Mouse (Mus musculus): Measurements from ENCODE around the gene Zfp3.

Gene Zfp3

GRCm38 (mm10) chr11:70808101-70808500 is 44.1 kb downstream of the Zfp3 start:
- no peak for DNase-seq (ENCODE audit: low spot score)

- DNase-seq (ENCODE audit: low spot score), result no peak
Measured at GRCm38 (mm10) chr11:70809011-70809410, 45.0 kb downstream of the Zfp3 start.

- no peak for DNase-seq (ENCODE audit: low spot score)
Measured at GRCm38 (mm10) chr11:70811041-70811440, 47.0 kb downstream of the Zfp3 start.

- DNase-seq (ENCODE audit: low spot score), result no peak
Measured at GRCm38 (mm10) chr11:70811471-70812240, 47.6 kb downstream of the Zfp3 start.

- no peak for DNase-seq (ENCODE audit: low spot score)
Measured at GRCm38 (mm10) chr11:70812365-70812764, 48.4 kb downstream of the Zfp3 start, which contains the start of gene Scimp. TSS of gene Scimp (minus strand) at chr11:70812586.

DNA sequence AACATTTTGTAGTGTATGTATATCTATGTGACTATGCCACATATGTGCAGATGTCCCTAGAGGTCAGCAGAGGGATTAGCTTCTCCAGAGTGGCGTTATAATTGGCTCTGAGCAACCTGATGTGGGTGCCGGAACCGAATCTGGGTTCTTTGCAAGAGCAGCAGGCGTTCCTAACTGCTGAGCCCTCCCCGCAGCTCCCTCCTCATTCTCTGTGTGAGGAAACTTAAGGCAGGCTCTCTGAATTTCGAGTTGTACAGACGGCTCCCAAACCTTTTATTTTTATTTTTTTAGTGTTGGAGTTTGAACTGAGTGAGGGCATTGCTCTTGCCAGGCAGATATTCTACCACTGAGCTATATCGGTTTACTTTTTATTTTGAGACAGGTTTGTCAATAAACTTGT is 51.1 kb downstream of the Zfp3 start:
- DNase-seq (ENCODE audit: low spot score), result no peak

GRCm38 (mm10) chr11:70815498-70816078 is 51.6 kb downstream of the Zfp3 start:
- peak; percentile 80 for DNase-seq (ENCODE audit: low spot score)

DNA sequence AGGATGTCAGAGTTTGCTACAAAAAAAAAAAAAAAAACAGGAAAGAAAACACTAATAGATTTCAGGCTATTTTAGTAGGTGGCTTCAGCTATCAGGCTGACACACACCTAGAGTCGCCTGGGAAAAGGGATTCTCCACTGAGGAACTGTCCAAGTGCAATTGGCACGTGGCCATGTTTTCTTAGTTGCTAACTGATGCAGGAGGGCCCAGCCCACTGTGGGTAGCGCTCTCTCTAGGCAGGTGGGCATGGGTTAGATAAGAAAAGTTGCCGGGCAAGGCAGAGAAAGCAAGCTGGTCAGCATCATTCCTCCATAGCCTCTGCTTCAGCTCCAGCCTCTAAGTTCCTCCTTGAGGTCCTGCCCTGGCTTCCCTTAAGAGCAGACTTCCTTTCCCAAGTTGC is 52.8 kb downstream of the Zfp3 start:
- DNase-seq (ENCODE audit: low spot score), result no peak

DNA sequence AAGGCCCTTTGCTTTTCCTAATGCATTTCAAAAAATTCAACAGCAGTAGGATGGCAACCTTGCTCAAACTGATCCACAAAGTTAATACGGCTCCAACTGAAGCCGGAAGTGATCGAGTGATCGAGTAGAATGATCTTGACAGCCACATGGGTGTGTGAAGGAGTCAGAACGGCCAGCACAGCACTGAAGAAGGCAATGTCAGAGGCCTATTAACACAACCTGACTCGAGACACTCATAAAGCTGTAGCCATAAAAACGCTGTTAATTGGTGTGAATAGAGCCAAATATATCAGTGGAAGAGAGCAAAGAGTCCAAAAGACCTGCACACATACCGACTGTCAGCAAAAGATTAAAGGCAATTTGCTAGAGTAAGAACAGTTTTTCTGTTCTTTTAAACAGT is 56.1 kb downstream of the Zfp3 start:
- DNase-seq (ENCODE audit: low spot score), result no peak

GRCm38 (mm10) chr11:70821728-70822591 is 58.0 kb downstream of the Zfp3 start:
- DNase-seq (ENCODE audit: low spot score), result peak; percentile 43

Measured in embryo, embryonic 10 days (tissue).